Mouse (Mus musculus): ENCODE measurements around the gene Ikbke.
"Not testable (repeated sequence)": the region's sequence is repeated elsewhere in the genome, so short reads cannot be mapped to it uniquely, and the experiment has no call there.

Gene Ikbke

DNA sequence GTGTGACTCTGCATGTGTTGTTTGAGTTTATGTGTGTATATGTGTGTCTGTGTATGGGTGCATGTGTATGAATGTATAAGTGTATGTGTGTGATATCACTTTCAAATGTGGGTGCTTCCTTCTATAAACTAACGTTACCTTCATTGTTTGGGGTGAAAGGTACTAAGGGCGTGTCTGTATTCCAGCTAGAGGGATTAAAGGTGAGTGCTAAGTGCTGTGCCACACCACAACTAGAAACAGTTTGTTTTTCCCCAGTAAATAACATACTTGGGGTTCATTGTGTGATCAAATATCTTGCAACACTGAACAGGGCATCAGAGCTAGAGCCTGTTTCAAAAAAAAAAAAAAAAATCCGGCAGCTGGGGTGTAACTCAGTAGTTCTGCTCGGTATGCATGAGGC is 2.3 kb upstream of the Ikbke start:
- DNase-seq (ENCODE audit: low read depth, low spot score): no peak

DNA sequence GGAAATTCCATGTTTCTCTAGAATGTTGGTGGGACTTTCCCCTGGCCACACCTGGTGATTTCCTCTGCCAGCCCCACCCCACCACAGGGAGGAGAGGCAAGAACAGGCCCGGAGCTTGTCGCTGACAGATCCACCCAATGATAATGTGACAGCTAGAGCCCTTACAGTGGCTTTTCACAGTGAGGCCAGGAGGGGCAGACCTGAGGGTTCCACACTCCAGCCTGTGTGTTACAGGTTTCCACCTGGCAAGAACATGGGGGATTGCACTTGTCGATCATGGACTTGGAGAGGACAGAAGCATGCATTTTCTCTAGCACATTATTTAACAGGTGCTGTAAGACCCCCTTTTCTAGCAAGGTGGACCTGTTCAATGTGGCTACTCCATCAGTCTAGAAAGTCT is 874 bp upstream of the Ikbke start:
- DNase-seq (ENCODE audit: low read depth, low spot score): no peak

DNA sequence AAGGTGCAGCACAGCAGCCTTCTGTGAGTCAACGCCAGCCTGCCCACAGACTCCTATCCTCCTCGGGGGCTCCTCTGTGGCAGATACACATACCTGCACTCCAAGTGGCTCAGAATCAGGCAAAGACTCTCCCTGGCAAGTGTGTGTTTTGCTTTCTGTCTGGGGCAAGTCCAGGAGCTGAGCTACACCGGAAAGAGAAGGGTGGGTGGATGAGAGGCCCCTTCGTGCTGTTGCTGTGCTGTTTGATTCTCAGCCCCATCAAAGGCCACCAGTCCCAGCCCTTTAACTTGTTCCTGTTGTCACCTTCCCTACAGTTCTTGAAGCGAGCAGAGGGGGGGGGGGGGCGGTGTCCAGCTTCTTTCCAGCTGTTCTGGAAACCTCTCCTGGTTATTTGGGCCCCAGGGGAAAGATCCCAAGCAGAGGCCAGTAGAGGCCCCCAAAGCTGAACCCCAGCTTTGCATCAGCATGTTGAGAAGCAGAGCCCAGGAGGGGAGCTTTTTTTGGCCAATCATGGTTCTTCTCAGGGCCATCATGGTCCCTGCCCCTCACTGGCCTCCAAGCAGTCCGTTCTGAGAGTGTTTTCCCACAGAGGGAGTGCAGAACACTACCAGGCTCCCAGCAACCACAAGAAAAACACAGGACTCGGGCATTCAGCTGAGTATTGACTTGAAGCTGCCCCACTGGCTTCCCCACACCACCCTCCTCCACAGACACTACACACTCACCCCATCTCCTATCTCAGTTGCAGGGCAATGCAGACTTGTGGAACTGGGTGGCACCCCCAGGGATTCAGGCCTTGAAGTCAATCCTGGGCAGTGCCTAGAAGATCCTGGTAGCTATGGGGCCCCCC is 575 bp downstream of the Ikbke start:
- DNase-seq (ENCODE audit: low read depth, low spot score): no peak

DNA sequence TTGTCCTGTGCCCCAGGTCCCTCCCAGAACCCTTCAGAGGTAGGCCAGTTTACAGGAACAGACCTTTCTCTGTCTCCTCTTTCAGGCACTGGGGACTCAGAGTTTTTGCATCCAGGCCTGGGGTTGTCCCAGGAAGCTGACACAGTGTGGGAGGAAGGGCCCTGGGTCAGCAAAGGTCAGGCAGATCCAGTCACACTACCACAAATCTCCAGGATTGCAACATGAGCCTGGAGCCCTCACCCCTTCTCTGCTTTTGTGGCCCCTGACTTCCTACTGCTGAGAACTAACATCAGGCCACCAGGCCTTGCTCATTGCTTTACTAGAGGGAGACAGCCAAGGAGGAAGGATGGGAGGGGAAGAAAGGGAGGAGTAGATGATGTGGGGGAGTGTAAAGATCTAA is 2.6 kb downstream of the Ikbke start:
- DNase-seq (ENCODE audit: low read depth, low spot score): no peak

DNA sequence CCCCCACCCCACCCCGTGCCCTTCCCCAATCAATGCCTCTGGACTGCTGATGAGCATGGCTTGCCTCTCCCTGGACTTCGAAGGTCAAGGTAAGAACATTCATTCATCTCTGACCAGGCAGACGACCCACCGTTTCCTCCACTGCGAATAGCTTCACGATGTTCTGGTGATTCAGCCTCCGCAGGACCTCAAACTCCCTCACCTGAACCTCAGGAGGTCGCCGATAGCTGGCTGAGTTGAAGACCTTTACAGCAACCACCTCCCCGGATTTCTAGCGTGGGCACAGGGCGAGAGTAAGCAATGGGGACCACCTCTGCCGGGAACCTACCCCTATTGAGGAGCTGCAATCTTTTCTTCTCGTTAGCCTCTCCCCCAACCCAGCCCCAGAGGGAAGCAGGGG is 3.8 kb downstream of the Ikbke start:
- no peak for DNase-seq (ENCODE audit: low read depth, low spot score)

DNA sequence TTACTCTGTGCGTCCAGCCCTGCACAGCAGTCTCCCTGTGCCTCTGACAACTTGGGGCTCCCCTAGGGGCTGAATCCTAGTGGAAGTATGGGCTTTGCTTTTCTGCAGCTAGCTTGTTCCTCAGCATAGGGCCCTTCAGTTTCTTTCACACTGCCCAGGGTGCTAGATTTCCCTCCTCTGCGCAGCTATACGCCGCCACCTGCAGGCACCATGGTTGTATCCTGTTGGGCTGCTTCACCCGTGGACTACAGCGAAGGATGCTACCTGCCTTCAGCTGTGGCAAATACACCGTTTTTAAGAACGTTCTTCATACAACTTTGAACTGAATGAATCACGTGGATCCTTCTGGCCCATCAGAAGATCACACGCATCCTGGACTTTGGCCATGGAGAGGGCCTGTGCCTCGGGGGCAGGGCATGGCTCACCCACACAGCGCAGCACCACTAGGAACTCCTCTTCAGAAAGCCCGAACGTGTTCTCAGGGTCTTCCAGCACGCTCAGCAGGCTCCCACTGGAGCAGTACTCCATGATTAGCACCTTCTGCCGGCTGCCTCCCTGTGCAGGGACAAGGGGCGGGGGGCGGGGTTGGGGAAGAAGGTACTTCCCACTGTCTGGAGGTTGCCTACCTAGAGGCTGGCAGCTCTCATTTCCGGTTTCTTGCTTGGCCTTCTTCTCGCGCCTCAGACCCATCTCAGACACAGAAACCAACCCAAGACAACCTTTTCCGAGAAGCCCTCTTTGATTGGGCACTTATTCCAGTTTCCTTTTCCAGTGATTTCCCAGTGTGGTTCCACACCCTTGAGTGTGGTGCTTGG is 4.5 kb downstream of the Ikbke start:
- DNase-seq (ENCODE audit: low read depth, low spot score): no peak

DNA sequence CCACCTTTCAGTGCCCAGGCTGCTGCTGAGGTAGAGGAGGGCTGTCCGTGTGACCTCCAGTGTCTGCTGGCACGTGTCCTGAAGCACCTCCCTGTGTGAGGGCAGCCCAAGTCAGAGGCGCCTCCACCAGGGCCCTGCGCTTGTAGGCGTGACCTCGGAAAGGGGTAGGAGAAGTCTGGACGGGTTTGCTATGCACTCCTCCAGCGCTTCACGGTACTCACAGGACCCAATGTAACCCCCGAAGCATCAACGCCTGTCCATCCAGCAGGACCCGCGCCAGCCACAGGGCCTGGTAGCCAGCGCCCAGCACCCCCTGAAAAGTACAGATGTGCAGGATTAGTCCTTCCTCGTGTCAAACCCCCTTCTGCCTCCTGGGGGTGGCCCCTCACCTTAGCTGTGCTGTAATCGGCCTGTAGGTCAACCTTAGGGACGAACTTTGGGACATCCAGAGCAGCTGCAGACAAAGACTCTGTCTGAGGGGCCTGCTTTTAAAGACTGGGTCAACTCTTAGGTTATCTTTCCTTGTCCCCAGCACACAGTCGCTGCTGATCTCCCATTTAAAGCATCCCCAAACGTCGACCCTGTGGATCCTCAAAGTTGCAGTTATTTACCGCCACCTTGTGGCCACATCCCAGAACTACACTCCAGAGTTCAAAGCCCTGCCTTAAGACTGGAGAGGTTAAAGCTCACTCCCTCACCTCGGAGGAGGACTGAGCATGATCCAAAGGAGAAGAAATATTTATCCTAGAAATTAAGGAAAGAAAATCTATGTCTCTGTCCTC is 9.4 kb downstream of the Ikbke start:
- DNase-seq (ENCODE audit: low read depth, low spot score): peak; percentile 36

DNA sequence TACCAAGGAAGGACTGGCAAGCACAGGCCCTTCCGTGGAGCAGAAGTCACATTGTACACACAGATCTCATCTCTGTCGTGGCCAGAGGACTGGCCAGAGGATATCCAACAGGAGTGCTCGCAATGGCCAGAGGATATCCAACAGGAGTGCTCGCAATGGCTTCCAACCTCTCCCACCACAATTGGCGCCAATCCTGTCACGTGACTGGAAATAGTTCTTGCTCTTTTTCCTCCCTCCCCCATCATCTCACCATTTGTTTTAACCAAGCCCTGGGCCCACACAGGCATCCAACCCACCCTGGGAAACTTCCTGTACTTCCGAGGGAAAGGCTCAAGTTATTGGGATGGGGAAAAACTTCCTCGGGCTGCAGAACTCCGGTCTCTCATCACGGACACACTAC is 10.6 kb downstream of the Ikbke start:
- DNase-seq (ENCODE audit: low read depth, low spot score): no peak

DNA sequence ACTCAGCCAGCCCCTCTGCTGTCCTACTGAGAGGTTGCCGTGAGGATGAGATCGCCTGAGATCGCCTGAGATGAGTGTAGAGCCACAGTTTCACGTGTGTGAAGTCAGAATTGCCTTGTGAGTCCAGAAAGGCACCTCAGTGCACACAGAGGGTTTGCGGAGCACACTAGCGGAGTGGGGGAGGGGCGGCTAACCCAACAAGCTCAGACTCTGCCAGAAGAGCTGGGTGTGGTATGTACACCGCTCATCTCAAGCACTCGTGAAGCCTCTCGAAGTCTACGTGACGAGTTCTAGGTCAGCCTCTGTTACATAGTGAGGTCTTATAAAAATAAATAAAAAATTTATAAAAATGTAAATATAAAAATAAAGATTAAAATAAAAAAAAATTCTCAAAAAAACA is 15.5 kb downstream of the Ikbke start:
- DNase-seq (ENCODE audit: low read depth, low spot score): no peak

DNA sequence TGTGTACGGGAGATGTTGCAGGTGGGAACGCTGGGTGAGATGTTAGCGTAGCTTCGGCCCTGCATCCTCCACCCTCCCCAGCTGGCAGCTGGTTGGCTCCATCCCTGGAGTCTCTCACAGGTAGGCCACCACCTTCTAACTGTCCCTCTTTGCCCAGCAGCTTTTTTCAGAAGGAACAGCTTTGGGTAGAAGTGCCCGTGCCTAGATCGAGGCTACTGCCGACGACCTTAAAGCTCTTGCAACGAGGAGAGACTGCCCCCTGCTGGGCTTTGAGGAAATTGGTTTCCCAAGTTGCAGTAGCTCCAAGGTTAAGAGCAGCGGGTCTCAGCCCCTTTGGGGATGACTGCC is 19.1 kb downstream of the Ikbke start:
- peak; percentile 43 for DNase-seq (ENCODE audit: low read depth, low spot score)

DNA sequence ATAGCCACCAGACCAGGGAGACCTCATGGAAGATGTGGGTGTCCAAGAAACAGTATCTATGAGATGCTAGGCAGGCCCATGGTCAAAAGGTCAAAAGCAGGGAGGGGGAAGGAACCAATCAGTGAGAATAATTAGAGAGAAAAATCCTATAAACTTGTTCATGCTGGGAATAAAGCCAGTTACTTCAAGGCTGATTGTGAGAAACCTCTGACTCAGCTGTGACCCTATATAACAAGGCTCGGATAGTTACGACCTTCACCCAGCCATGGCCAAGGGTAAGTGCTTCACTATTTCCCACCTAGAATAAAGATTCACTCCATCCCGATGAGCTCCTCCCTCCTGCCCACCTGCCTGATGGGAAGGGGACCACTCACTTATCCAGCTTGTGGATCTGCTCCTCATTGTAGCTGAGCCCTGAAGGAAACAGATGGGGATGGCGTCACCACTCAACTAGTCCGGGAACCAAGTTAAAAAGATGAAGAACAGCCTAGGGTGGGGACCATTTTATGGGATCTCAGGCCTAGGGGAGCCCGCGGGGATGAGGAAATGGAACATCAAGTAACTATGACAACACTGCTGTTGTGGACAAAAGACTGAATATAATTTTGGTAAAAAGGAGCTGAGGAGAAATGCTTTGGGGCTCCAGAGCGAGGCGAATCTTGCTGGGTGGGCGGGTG is 19.6 kb downstream of the Ikbke start:
- no peak for DNase-seq (ENCODE audit: low read depth, low spot score)

DNA sequence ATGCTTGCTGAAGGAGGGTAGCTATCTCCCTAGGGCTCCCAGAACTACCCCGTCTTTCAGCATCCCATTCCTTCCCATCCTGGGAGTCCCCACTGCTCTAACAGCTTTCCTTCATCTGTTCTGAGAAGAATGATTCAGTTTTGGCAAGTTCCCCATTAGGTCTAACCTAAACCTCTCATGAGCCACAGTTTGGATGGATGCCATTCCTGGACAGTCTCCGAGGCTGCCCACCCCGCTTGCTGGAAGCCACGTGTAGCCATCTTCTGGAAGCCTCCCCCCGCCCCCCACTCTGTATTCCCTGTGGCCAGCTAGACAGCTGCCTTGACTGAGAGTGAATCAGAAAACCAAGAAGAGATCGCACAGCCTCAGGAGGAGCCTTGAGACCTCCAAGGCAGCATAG is 22.1 kb downstream of the Ikbke start:
- DNase-seq (ENCODE audit: low read depth, low spot score): no peak

DNA sequence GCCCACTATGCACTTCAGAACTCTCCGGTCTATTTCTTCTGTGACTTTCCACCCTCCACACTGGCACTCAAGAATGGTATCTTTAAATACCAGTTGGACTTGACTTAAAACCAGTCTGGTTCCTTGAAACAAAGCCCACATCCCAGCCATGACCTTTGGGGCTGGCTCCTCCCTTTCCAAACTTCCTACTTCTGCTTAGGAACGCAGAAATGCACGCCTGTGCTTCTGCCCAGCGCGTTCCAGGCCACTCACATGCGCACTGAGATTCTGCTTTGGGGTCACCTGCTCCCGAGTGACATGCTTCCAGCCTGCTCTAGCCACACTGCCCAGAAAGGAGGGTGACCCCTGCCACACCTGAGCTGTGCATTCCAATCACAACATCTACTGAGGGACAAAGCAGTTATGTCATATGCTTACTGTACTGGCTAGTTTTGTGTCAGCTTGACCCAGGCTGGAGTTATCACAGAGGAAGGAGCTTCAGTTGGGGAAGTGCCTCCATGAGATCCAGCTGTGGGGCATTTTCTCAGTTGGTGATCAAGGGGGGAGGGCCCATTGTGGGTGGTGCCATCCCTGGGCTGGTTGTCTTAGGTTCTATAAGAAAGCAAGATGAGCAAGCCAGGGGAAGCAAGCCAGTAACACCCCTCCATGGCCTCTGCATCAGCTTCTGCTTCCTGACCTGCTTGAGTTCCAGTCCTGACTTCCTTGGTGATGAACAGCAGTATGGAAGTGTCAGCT is 26.7 kb downstream of the Ikbke start:
- DNase-seq (ENCODE audit: low read depth, low spot score): not testable (repeated sequence)

DNA sequence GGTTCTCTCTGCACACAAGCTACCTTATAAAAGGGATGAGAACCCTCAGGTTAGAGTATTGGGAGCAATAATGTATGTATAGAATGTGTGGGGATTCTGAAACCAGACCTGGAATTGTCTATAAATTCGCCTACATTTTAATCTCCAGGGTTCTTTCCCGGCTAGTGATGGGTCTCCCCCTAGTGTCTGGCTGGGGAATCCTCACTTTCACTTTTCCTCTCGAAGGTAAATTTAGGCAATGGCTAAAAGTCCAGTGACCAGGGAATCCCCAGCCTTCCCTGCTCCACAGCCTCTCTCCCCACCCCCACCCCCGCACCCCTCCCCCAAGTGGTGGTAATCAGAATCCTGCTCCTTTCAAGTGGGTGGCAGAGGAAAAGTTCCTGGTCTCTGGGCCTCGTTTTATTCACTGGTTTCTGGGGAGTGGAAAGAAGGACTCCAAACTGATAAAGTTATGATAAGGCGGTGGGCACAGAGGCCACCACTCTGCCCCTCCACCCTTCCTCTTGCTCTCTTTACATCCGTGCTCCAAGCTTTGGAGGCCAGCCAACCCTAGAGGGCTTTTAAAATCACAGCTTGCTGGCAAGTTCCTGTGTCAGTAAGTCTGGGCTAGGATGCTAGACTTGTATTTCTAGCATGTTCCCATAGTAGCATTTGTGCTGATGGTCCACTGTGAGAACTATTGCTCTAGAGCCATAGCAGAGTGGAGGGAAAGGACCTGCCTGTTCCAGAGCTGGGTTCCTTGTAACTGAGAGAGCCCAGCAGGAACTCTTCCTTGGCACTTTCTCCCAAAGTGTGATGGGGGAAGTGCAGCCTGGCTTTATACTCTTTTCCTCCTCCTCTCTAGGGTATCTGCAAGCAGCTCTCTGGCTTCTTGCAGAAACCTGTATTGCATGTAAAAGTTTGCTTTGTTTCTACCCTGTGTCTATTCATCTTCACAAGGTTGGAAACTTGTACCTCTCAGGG is 32.7 kb downstream of the Ikbke start:
- DNase-seq (ENCODE audit: low read depth, low spot score): no peak

DNA sequence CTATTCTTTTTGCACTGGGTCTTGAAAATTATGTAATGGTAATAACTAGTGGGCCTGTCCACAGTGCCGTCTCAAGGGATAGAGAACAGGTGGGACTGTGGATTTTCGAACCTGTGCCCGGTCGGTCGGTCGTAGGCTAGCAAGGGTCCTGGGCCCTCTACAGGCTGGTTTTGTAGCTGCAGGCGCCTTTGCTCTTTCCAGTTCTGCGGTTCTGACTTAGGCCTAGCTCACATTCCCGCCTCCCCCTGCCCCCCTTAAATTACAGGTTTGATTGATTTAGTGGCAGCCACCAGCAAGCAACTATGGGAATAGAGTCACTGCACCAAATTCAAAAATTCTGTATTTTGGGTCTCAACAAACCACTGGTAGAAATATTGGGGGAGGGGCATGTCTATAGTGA is 33.5 kb downstream of the Ikbke start:
- DNase-seq (ENCODE audit: low read depth, low spot score): no peak

DNA sequence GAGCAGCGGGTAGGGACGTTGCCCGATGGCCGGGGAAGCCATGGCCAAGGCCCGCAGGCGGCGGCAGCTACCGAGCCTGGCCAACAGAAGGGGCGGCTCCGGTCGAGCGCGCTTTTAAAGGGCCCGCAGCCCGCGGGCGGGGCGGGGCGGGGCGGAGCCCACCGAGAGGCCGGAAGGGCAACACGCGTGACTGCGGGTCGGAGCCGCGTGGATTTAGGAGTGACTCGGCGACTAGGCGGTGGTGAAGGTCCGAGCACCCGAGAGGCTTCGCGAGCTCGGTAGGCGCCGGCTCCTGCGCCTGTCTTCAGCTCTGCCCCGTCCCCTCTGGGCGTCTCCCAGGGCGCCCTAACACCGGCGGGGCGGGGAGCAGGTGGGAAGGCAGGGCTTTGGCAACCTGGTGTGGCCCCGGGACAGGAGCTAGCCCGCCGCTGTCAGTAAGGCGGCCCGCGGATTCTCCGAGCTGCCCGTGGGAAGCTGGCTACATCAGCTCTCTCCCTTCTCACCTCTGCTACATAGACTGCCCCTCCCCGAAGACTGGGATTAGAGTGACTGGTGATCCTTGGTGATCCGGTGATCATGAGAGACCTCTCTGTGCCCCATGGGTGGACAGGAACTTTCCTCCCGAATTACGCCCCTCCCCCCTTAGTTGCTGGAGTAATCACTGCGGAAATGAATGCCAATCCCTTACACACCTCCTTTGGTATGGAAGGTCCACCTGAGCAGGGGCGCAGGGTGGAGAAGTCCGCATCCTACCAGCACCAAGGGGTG is 34.1 kb downstream of the Ikbke start, which contains the start of gene Rassf5:
TSS of gene Rassf5 (minus strand) at position 170 of the 768 bp plus-strand sequence.
- DNase-seq (ENCODE audit: low read depth, low spot score): no peak

DNA sequence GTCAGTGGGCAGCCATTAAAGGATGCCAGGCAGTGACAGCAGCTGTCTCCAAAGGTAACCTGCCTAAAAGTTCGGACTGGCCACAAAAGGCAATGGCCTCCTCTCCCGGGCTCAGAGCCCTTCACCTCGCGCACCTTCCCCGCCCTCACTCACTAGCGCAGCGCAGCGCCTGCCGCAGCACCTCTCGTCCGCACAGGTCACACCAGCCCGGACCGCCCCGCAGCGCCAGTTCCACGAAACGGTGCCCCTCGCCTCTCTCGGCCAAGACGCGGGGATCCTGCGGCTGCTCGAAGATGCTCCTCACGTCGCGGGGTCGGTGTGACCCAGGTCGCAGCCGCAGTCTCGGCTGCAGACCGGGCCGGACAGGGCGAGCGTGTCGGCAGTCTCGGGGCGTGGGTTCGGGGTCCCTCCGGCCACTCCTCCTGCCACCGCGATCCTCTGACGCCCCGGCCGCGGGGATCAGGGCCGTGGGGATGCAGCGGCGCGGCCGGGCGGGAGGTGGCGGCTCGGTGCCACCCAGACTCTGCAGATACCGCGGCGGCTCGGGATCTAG is 34.8 kb downstream of the Ikbke start:
- DNase-seq (ENCODE audit: low read depth, low spot score): no peak

DNA sequence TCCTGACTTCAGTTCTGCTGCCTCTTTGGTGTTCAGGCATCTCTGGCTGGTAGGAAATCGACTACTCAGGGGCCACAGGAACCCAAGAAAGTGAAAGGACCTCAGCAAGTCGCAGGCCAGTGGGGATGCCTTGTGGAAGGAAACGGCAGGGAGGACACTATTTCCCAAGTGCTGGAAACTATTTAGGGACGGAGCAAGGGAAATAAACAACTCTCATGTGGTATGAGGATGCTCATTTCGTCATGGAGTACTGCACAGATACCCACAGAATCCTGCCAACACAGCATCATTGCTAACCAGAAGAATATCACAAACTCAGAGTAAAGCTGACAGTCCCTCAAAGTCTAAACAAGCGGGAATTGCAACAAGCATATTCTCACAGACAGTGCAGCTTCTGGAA is 36.5 kb downstream of the Ikbke start:
- no peak for DNase-seq (ENCODE audit: low read depth, low spot score)

Measured in telencephalon, adult 2 months (tissue).